Comparison of ENCODE assay signal across 11 mouse cellular contexts in genomic region chr11:109319946-109320345, GRCm38 (mm10). TPM values are rescaled to one million over a fixed set of nuclear protein-coding genes. Genes with fewer than 3 reads are reported as not detected.
A peak's percentile ranks its signal among the peaks of the same experiment; 100 is the strongest.
DNase-seq lines count a peak whose midpoint lies in the region; ATAC-seq lines count a peak whose summit lies in the region.
"Had no signal": no experiment of that assay in that cellular context is flagged by ENCODE, and none has a peak within 500 bp of the region (broad histone marks: within the 10 kb centered on the region; RNA-seq: fewer than 3 reads in every experiment).

No protein-coding gene starts in this region.

- WGBS in hindbrain, embryonic 13.5 days, result 86% methylated on average over 5 of the region's 5 CpGs
- WGBS in hindbrain, embryonic 10.5 days, result 96% methylated on average over 5 of the region's 5 CpGs
- 74% methylated on average over 5 of the region's 5 CpGs for WGBS in intestine, embryonic 16.5 days

- H3K9ac ChIP-seq in hindbrain, embryonic 13.5 days, result no peak overlapping the region
- H3K9ac ChIP-seq in intestine, embryonic 16.5 days (ENCODE audit: low read depth, low read length), result no peak overlapping the region
- H3K9ac ChIP-seq: liver, embryonic 15.5 days had no signal

- H3K36me3 ChIP-seq in hindbrain, embryonic 13.5 days, result no peaks in the 10 kb centered on the region
- no peaks in the 10 kb centered on the region for H3K36me3 ChIP-seq in hindbrain, embryonic 10.5 days
- no peaks in the 10 kb centered on the region for H3K36me3 ChIP-seq in intestine, embryonic 16.5 days (ENCODE audit: control insufficient read depth, insufficient read depth, low read length)
- H3K36me3 ChIP-seq: liver, embryonic 15.5 days had no signal

- ATAC-seq in hindbrain, embryonic 13.5 days (ENCODE audit: low FRiP score), result no peak
- 0 out of 2 replicates have a peak, but pooled peaks have one; percentile 26 for ATAC-seq in intestine, embryonic 16.5 days
- no peak for ATAC-seq in frontal cortex, adult (ENCODE audit: low TSS enrichment)

- peak overlapping the region; percentile 69; the same call in 1 of the 2 replicates for H3K27ac ChIP-seq in hindbrain, embryonic 13.5 days
- H3K27ac ChIP-seq in hindbrain, embryonic 10.5 days, result no peak overlapping the region
- no peak overlapping the region for H3K27ac ChIP-seq in intestine, embryonic 16.5 days (ENCODE audit: low read length)
- H3K27ac ChIP-seq: liver, embryonic 15.5 days had no signal

- no peak overlapping the region for H3K4me2 ChIP-seq in hindbrain, embryonic 13.5 days
- H3K4me2 ChIP-seq in intestine, embryonic 16.5 days (ENCODE audit: low read depth, low read length), result no peak overlapping the region
- H3K4me2 ChIP-seq: liver, embryonic 15.5 days had no signal

- no peaks in the 10 kb centered on the region for H3K9me3 ChIP-seq in hindbrain, embryonic 13.5 days
- H3K9me3 ChIP-seq in hindbrain, embryonic 10.5 days, result 0 out of 2 replicates have a peak, but pooled peaks cover 3% of the 10 kb centered on the region
- no peaks in the 10 kb centered on the region for H3K9me3 ChIP-seq in intestine, embryonic 16.5 days (ENCODE audit: control insufficient read depth, low read length)
- H3K9me3 ChIP-seq: liver, embryonic 15.5 days had no signal

- no peak overlapping the region for H3K4me3 ChIP-seq in hindbrain, embryonic 13.5 days
- no peak overlapping the region for H3K4me3 ChIP-seq in hindbrain, embryonic 10.5 days
- no peak overlapping the region for H3K4me3 ChIP-seq in intestine, embryonic 16.5 days (ENCODE audit: low read length)
- H3K4me3 ChIP-seq: liver, embryonic 15.5 days had no signal

- peaks cover 4% of the 10 kb centered on the region; the same call in 1 of the 2 replicates for H3K4me1 ChIP-seq in hindbrain, embryonic 13.5 days (replicated peaks)
- H3K4me1 ChIP-seq in hindbrain, embryonic 10.5 days (replicated peaks), result no peaks in the 10 kb centered on the region
- H3K4me1 ChIP-seq in intestine, embryonic 16.5 days (ENCODE audit: control insufficient read depth, insufficient read depth, low read length), result no peaks in the 10 kb centered on the region
- H3K4me1 ChIP-seq: liver, embryonic 15.5 days had no signal

- peaks cover 14% of the 10 kb centered on the region for H3K27me3 ChIP-seq in hindbrain, embryonic 13.5 days
- H3K27me3 ChIP-seq in hindbrain, embryonic 10.5 days (ENCODE audit: insufficient read depth, poor library complexity, severe bottlenecking), result peaks cover 12% of the 10 kb centered on the region; the same call in 1 of the 2 replicates
- no peaks in the 10 kb centered on the region for H3K27me3 ChIP-seq in intestine, embryonic 16.5 days (replicated peaks; ENCODE audit: control insufficient read depth, insufficient read depth, low read length)

- DNase-seq in hindbrain, embryonic 10.5 days (ENCODE audit: low spot score), result no peak
- peak; percentile 72 for DNase-seq in MN1 (ENCODE audit: low spot score)
- peak; percentile 86 to 87 for DNase-seq in cerebellum, postnatal 10 days
- DNase-seq in gastrocnemius, adult 8-10 months (ENCODE audit: low spot score in 2 of 2), result no peak
- DNase-seq in adrenal gland, postnatal 25 days, result no peak
- DNase-seq: adrenal gland, postnatal 36 days; lung, postnatal 36 days had no signal

RNA-seq across cellular contexts. Expression of gene Rgs9, which starts 22.0 kb away (rescaled TPM):
- polyA plus RNA-seq in hindbrain, embryonic 13.5 days (2015; fragmentation: Nextera tagmentation; extraction: Ambion mirVana), result 6.2 and 7.6 TPM in 2 replicates
- 1.3 and 1.8 TPM in 2 replicates for polyA plus RNA-seq in hindbrain, embryonic 10.5 days (2016; fragmentation: Nextera tagmentation; extraction: Ambion mirVana)
- polyA plus RNA-seq in intestine, embryonic 16.5 days (2015; fragmentation: Nextera tagmentation; extraction: Ambion mirVana), result 3.5 and 3.8 TPM in 2 replicates
- not detected for total RNA-seq in gastrocnemius, adult 8-10 months (2022)
- 3.7 and 4.9 TPM in 2 replicates for total RNA-seq in adrenal gland, postnatal 25 days (2021)

RNA-seq across cellular contexts. Expression of gene Gna13, which starts 42.7 kb away (rescaled TPM):
- polyA plus RNA-seq in hindbrain, embryonic 13.5 days (2015; fragmentation: Nextera tagmentation; extraction: Ambion mirVana), result 15.1 and 16.6 TPM in 2 replicates
- 15.6 and 20.2 TPM in 2 replicates for polyA plus RNA-seq in hindbrain, embryonic 10.5 days (2016; fragmentation: Nextera tagmentation; extraction: Ambion mirVana)
- polyA plus RNA-seq in intestine, embryonic 16.5 days (2015; fragmentation: Nextera tagmentation; extraction: Ambion mirVana), result 36.1 and 39.6 TPM in 2 replicates
- total RNA-seq in gastrocnemius, adult 8-10 months (2022), result 10 to 100 TPM; 23.3 to 30.3 (median 28.4) TPM
- total RNA-seq in adrenal gland, postnatal 25 days (2021), result 52.6 and 68.3 TPM in 2 replicates

Comparison
In these comparisons a context has a peak if more than half of its experiments do, and no peak if none do; other contexts are left out.
1. DNase-seq: peak in MN1 (single experiment) and cerebellum, postnatal 10 days (2 of 2); none in hindbrain, embryonic 10.5 days (single experiment), gastrocnemius, adult 8-10 months (0 of 2) and adrenal gland, postnatal 25 days (single experiment).